Mouse (Mus musculus) 3T3-L1 (cell line): ENCODE results near the gene Kank4.

Experiments used
- DNase-seq: peaks from one replicate; pipeline ENCODE4 v3.0.0-alpha.2; 2015; ENCODE audit warnings: low read depth, low spot score

Kank4 gene

GRCm38 (mm10) chr4:98717735-98718546 is 99.4 kb downstream of the Kank4 start:
- no peak for DNase-seq

DNA sequence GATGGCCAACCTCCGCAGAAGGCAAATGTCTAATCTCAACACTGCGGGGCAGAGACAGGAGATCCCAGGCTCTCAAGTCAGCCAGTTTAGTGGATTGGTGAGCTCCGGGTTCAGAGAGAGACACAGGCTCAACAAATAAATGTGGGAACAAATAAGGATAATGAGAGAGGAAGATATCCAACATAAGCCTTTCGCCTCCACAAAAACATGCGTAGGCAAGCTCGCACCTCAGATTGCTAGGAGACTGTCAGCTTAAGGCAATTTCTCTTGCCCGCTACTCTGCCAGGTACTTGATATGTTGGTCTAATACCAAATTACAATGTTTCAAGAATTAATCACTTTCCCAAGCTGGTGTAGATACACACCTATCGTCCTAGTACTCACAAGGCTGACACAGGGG is 106.4 kb downstream of the Kank4 start:
- no peak for DNase-seq
